Mouse (Mus musculus) heart, postnatal 0 days (tissue): ENCODE measurements around the gene 1810049J17Rik. TPM values are rescaled to one million over a fixed set of nuclear protein-coding genes. Genes with fewer than 3 reads are reported as not detected.
A peak's percentile ranks its signal among the peaks of the same experiment; 100 is the strongest.

ENCODE experiments used
- ATAC-seq: fragments of 200-750 bp; cut with Nextera tagmentation; 2 replicates; pipeline ENCODE4 v1.8.0; 2017; ENCODE audit warnings: low read depth, moderate number of reproducible peaks, moderate library complexity; ENCODE audit not compliant: insufficient read depth
- DNase-seq: peaks from one replicate; pipeline ENCODE4 v3.0.0-alpha.2; 2016; ENCODE audit warnings: low spot score
- H3K27ac ChIP-seq: fragments of 300-500 bp; sonication (generic); 2 replicates; pipeline ENCODE4 v1.5.1; 2014; ENCODE audit warnings: low read depth, mild to moderate bottlenecking
- H3K27me3 ChIP-seq: fragments of 300-500 bp; sonication (generic); 2 replicates; pipeline ENCODE4 v1.6.1; 2014; ENCODE audit warnings: low read length, mixed read lengths; ENCODE audit not compliant: control insufficient read depth, insufficient read depth
- H3K36me3 ChIP-seq: fragments of 300-500 bp; sonication (generic); replicated peaks from 2 replicates; pipeline ENCODE4 v1.6.1; 2014; ENCODE audit warnings: low read length, mixed read lengths; ENCODE audit not compliant: control insufficient read depth, insufficient read depth
- H3K4me1 ChIP-seq: fragments of 300-500 bp; sonication (generic); 2 replicates; pipeline ENCODE4 v1.6.1; 2014; ENCODE audit warnings: antibody characterized with exemption; ENCODE audit not compliant: control insufficient read depth, insufficient read depth
- H3K4me2 ChIP-seq: fragments of 300-500 bp; sonication (generic); 2 replicates; pipeline ENCODE4 v1.6.1; 2014; ENCODE audit warnings: low read depth, mild to moderate bottlenecking, low read length, moderate library complexity
- H3K4me3 ChIP-seq: fragments of 300-500 bp; sonication (generic); 2 replicates; pipeline ENCODE4 v1.5.1; 2014; ENCODE audit warnings: low read depth, low read length
- H3K9ac ChIP-seq: fragments of 300-500 bp; sonication (generic); replicated peaks from 2 replicates; pipeline ENCODE4 v1.6.1; 2014; ENCODE audit warnings: low read depth, low read length, mixed read lengths
- H3K9me3 ChIP-seq: fragments of 300-500 bp; sonication (generic); replicated peaks from 2 replicates; pipeline ENCODE4 v1.6.1; 2016; ENCODE audit warnings: low read length; ENCODE audit not compliant: control insufficient read depth
- CTCF ChIP-seq: IDR thresholded peaks from 2 replicates; pipeline ENCODE4 v1.5.1; 2016; ENCODE audit warnings: antibody characterized with exemption, control low read depth, low read depth
- EP300 ChIP-seq: IDR thresholded peaks from 2 replicates; pipeline ENCODE4 v1.6.1; 2016; ENCODE audit warnings: antibody characterized with exemption, low read depth
- WGBS: fragments of 180-500 bp; shearing (Covaris S2); extraction: QIAGEN DNeasy Blood & Tissue Kit; methylation state at CpG from one replicate; pipeline ENCODE4 v1.1.7; 2014; 5-methylcytosine and 5-hydroxymethylcytosine counted together
- polyA plus RNA-seq: library from polyadenylated mRNA; unstranded; fragments of >200 nt; fragmentation: Nextera tagmentation; extraction: Ambion mirVana; gene quantifications from 2 replicates; pipeline ENCODE4 v1.2.1, GENCODE M21; 2015
- total RNA-seq: library from RNA; depleted of rRNA; stranded (reverse); fragments of >200 nt; gene quantifications from 2 replicates; pipeline ENCODE4 v1.2.3, GENCODE M21; 2014; ENCODE audit warnings: low replicate concordance

Gene 1810049J17Rik
- total and polyA plus RNA-seq, 2 experiments from 2014 or later = 0.44 TPM; not detected in 1

DNA sequence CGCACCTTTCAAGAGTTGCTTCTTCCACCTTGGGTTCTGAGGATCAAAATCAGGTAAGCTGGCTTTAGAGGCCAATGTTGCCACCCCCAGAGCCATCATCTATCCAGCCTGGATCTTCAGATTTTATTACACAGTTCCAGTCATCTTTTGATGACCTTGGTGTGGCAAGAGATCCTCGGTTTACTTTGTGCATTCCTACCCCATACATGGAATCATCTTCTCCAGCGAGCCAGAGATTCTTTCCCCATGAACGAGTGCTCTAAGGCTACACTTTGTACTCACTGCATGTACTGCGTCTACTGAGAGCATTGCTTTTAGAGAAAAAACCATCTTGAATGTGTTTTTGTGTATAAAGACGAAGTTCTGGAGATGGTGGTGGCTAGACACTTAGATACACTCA is 33.6 kb upstream of the 1810049J17Rik start:
- no peak overlapping the region for H3K9ac ChIP-seq
- WGBS = 80% methylated on average over 6 of the region's 6 CpGs
- no peak for ATAC-seq

DNA sequence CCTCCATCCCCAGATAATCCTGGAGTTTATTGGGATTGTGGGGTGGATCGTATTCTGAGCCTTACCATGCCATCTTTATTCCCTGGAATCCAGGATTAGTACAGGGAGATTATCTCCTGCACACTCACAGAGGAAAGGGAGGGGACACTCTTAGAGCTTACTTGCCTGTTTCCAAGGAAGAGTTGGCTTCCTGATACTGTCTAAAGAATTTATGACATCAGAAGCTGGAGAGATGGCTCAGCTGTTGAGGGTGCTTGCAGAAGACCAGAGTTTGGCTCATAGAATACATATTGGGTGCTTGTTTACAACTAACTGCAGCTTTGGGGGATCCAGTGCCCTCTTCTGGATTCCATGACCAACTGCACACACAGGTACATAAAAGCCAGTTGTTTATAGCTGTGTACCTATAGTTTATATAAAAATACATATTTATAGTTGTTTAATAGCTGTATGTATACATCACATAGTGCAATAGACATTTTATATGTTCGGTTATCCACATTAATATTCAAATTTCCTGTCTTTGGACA is 32.6 kb upstream of the 1810049J17Rik start:
- Histone ChIP-seq H3K4me3 (no peak overlapping the region), H3K4me1 (no peaks in the 10 kb centered on the region), H3K36me3 (peaks cover 66% of the 10 kb centered on the region), H3K4me2 (no peak overlapping the region), H3K9ac (no peak overlapping the region), H3K27ac (no peak overlapping the region; the same call in 1 of the 2 replicates), H3K27me3 (no peaks in the 10 kb centered on the region), H3K9me3 (no peaks in the 10 kb centered on the region)
- DNase-seq (peak; percentile 42), ATAC-seq (no peak; the same call in 1 of the 2 replicates)
- TF ChIP-seq CTCF = peak; percentile 15; the same call in 1 of the 2 replicates
- TF ChIP-seq EP300 = no peak
- WGBS = 84% methylated on average over 2 of the region's 2 CpGs

More for the DNA sequence above, 33.6 kb upstream of the 1810049J17Rik start:
- Histone ChIP-seq H3K36me3 (peaks cover 65% of the 10 kb centered on the region), H3K27ac (no peak overlapping the region), H3K9me3 (no peaks in the 10 kb centered on the region), H3K4me2 (no peak overlapping the region), H3K27me3 (no peaks in the 10 kb centered on the region), H3K4me3 (no peak overlapping the region), H3K4me1 (no peaks in the 10 kb centered on the region)
- no peak for DNase-seq
- TF ChIP-seq EP300 (no peak), CTCF (no peak)

DNA sequence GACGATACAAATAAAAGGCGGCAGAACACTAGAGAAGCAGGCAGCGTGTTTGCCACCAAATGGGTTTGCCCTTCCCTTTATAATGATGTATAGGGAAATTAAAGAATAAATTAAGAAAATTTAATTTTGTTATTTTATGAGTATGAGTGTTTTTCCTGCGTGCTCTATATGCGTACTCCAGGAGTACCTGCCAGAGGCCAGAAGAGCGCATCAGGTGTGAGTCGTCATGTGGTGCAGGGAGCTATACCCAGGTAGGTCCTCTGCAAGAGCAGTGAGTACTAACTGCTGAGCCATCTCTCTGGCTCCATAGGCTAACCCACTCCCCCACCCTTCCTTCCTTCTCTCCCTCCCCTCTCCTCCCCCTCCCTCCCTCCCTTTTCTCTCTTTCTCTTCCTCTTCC is 29.8 kb upstream of the 1810049J17Rik start:
- Histone ChIP-seq H3K27ac (no peak overlapping the region), H3K4me3 (no peak overlapping the region), H3K36me3 (peaks cover 51% of the 10 kb centered on the region), H3K27me3 (no peaks in the 10 kb centered on the region), H3K4me1 (no peaks in the 10 kb centered on the region), H3K9ac (no peak overlapping the region), H3K9me3 (no peaks in the 10 kb centered on the region), H3K4me2 (no peak overlapping the region)
- DNase-seq (no peak), ATAC-seq (no peak)
- WGBS = 97% methylated on average over 7 of the region's 7 CpGs
- TF ChIP-seq CTCF = no peak
- TF ChIP-seq EP300 = no peak

DNA sequence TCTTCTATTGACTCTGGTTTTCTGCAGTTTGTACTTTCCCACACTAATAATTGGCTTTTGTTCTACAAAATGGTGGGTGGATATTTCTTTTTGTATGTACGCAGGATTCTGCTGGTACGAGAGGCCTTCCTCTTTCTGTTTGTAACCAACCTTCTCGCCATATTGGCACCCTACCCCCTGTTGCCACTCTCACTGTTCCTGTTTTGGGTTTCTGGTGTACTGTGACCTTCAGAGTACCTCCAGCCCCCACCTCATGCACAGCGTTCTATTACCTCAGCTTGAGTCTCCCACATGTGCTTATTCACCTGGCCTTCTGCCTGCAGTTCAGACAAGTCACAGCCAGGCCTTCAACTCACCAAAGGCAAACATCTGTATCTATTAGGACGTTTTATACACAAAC is 28.1 kb upstream of the 1810049J17Rik start:
- TF ChIP-seq CTCF (no peak), EP300 (no peak)
- H3K4me2 ChIP-seq = no peak overlapping the region
- H3K27me3 ChIP-seq = no peaks in the 10 kb centered on the region
- DNase-seq (no peak), ATAC-seq (no peak)
- H3K27ac ChIP-seq = no peak overlapping the region
- H3K9ac ChIP-seq = no peak overlapping the region
- 90% methylated on average over 5 of the region's 5 CpGs for WGBS
- no peaks in the 10 kb centered on the region for H3K9me3 ChIP-seq
- H3K4me1 ChIP-seq = no peaks in the 10 kb centered on the region
- peaks cover 51% of the 10 kb centered on the region for H3K36me3 ChIP-seq
- H3K4me3 ChIP-seq = no peak overlapping the region

DNA sequence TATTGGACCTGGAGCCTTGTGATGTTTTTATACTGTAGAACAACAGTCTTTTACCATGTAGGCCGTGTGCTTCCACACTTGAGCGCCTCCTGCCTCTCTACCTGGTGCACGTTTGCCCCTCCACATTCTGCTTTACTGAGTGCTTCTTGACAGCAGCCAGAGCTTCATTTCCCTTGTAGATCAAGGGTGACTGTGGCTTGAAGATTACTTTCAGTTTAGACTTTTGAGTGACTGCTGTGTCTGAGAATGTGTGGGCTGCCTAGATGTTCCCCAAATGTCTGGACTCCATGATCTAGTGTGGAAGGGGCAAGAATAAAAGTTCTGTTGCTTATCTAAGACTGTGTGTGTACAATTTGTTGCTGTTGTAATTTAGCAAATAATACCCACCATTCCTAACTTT is 27.3 kb upstream of the 1810049J17Rik start:
- DNase-seq = no peak

DNA sequence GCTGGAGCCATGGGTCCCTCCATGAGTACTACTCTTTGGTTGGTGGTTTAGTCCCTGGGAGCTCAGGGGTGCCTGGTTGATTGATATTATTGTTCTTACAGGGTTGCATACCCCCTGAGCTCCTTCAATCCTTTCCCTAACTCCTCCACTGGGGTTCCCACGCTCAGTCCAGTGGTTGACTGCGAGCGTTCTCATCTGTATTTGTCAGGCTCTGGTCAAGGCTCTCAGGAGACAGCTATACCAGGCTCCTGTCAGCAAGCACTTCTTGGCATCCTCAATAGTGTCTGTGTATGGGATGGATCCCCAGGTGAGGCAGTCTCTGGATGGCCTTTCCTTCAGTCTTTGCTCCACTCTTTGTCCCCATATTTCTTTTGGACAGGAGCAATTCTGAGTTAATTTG is 25.2 kb upstream of the 1810049J17Rik start:
- H3K4me2 ChIP-seq = no peak overlapping the region
- TF ChIP-seq CTCF = no peak
- no peak for TF ChIP-seq EP300
- WGBS = 91% methylated on average over 3 of the region's 3 CpGs
- no peak overlapping the region for H3K4me3 ChIP-seq
- H3K9me3 ChIP-seq = no peaks in the 10 kb centered on the region
- no peak for ATAC-seq
- no peak overlapping the region for H3K27ac ChIP-seq
- peaks cover 45% of the 10 kb centered on the region for H3K36me3 ChIP-seq
- no peaks in the 10 kb centered on the region for H3K27me3 ChIP-seq
- no peaks in the 10 kb centered on the region for H3K4me1 ChIP-seq
- no peak overlapping the region for H3K9ac ChIP-seq
- DNase-seq = no peak

More for the DNA sequence above, 27.3 kb upstream of the 1810049J17Rik start:
- no peaks in the 10 kb centered on the region for H3K9me3 ChIP-seq
- no peaks in the 10 kb centered on the region for H3K4me1 ChIP-seq
- no peaks in the 10 kb centered on the region for H3K27me3 ChIP-seq
- no peak overlapping the region for H3K27ac ChIP-seq
- ATAC-seq = no peak
- peaks cover 54% of the 10 kb centered on the region for H3K36me3 ChIP-seq
- WGBS = 67% methylated on average over 3 of the region's 3 CpGs
- H3K4me3 ChIP-seq = no peak overlapping the region
- no peak overlapping the region for H3K4me2 ChIP-seq
- TF ChIP-seq EP300 = no peak
- no peak for TF ChIP-seq CTCF
- H3K9ac ChIP-seq = no peak overlapping the region
